Mouse (Mus musculus) ES-E14 (cell line): Measurements from ENCODE around the gene Dach2. TPM values are rescaled to one million over a fixed set of nuclear protein-coding genes. Genes with fewer than 3 reads are reported as not detected.

ENCODE experiments used
- DNase-seq: peaks from one replicate; pipeline ENCODE4 v3.0.0-alpha.2; 2013; ENCODE audit warnings: low read depth, low spot score
- H3K27ac ChIP-seq: 2 replicates; pipeline ENCODE4 v1.5.1; 2012; ENCODE audit warnings: low read depth, mild to moderate bottlenecking, low read length, moderate library complexity, mixed read lengths; ENCODE audit not compliant: poor library complexity, insufficient read depth, severe bottlenecking
- H3K36me3 ChIP-seq: 2 replicates; pipeline ENCODE4 v1.6.1; 2012; ENCODE audit warnings: mild to moderate bottlenecking, low read length, moderate library complexity, mixed read lengths; ENCODE audit not compliant: control insufficient read depth, poor library complexity, insufficient read depth, severe bottlenecking
- H3K4me1 ChIP-seq, 2 experiments: fragments of 150-350 bp in 1 of 2; sonication (generic) in 1 of 2; 2 replicates each; pipeline ENCODE4 v1.6.1; 2012; ENCODE audit warnings: low read length in 2 of 2, mild to moderate bottlenecking in 1 of 2, mixed read lengths in 1 of 2; ENCODE audit not compliant: control insufficient read depth in 2 of 2, insufficient read depth in 2 of 2, poor library complexity in 1 of 2
- H3K4me3 ChIP-seq, 2 experiments: fragments of 150-350 bp in 1 of 2; sonication (generic) in 1 of 2; 2 replicates each; pipeline ENCODE4 v1.5.1; 2012; ENCODE audit warnings: low read length in 2 of 2, low read depth in 1 of 2, mild to moderate bottlenecking in 1 of 2, mixed read lengths in 1 of 2; ENCODE audit not compliant: insufficient read depth in 1 of 2, poor library complexity in 1 of 2, severe bottlenecking in 1 of 2
- H3K9ac ChIP-seq: 2 replicates; pipeline ENCODE4 v1.6.1; 2012; ENCODE audit warnings: low read depth, mild to moderate bottlenecking, low read length, mixed read lengths; ENCODE audit not compliant: poor library complexity, insufficient read depth, severe bottlenecking
- H3K9me3 ChIP-seq: fragments of 150-350 bp; sonication (generic); 2 replicates; pipeline ENCODE4 v1.6.1; 2012; ENCODE audit warnings: low read depth, mild to moderate bottlenecking, low read length; ENCODE audit not compliant: control insufficient read depth, insufficient read depth
- CHD2 ChIP-seq: IDR thresholded peaks from 2 replicates; pipeline ENCODE4 v1.6.1; 2014; ENCODE audit warnings: mild to moderate bottlenecking, low read depth, low read length, inconsistent platforms
- HCFC1 ChIP-seq: IDR thresholded peaks from 2 replicates; pipeline ENCODE4 v1.6.1; 2012; ENCODE audit warnings: low read length, inconsistent platforms, borderline replicate concordance; ENCODE audit not compliant: insufficient read depth
- MAFK ChIP-seq: IDR thresholded peaks from 2 replicates; pipeline ENCODE4 v1.6.1; 2014; ENCODE audit warnings: mild to moderate bottlenecking, low read depth, low read length, inconsistent platforms; ENCODE audit not compliant: insufficient read depth
- ZC3H11A ChIP-seq: IDR thresholded peaks from 2 replicates; pipeline ENCODE4 v1.6.1; 2012; ENCODE audit warnings: low read depth, mild to moderate bottlenecking, inconsistent platforms, low read length, borderline replicate concordance
- ZNF384 ChIP-seq: IDR thresholded peaks from 2 replicates; pipeline ENCODE4 v1.6.1; 2012; ENCODE audit warnings: low read depth, low read length, inconsistent platforms
- in situ Hi-C, 2 experiments: fragments of 600-800 bp; cut with MboI; formaldehyde crosslinking; loops; one replicate each; pipeline ENCODE4 v1.15.1; 2025; ENCODE audit warnings: low sequenced_read_pairs in 2 of 2, inconsistent platforms in 1 of 2; ENCODE audit not compliant: unreplicated experiment in 2 of 2
- total RNA-seq: library from RNA; depleted of rRNA; stranded (reverse); fragments of 300-350 nt; gene quantifications from 2 replicates; pipeline ENCODE4 v1.2.3, GENCODE M21; 2012

The Dach2 gene
- total RNA-seq, 1 experiment = 0.58 TPM

DNA sequence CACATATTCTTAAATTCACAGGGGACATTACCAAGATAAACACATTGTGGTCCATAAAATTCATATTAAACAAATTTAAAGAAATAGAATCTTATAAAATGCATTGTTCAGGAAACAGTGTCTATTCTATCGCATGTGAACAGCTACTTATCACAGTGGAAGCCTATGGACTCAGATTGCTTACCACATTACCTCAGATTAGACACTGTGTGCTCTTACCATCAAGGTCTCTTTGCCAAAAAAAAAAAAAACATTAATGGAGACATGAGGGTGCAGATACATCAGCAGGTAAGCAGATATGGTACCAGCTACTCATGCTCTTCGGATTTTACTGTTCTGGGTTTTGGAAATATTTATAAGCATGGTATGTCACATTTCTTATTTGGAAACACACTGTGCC lies 415.1 kb downstream of the Dach2 start:
- TF ChIP-seq CHD2 = no peak
- TF ChIP-seq HCFC1 = no peak
- no peak for TF ChIP-seq MAFK
- TF ChIP-seq ZC3H11A = no peak
- TF ChIP-seq ZNF384 = no peak
- Histone ChIP-seq H3K9me3 (no peaks in the 10 kb centered on the region), H3K4me3 (no peak overlapping the region), H3K36me3 (no peaks in the 10 kb centered on the region), H3K4me1 (no peaks in the 10 kb centered on the region), H3K9ac (no peak overlapping the region), H3K27ac (no peak overlapping the region)
- in situ Hi-C loops = no loop called here
- no peak for DNase-seq

DNA sequence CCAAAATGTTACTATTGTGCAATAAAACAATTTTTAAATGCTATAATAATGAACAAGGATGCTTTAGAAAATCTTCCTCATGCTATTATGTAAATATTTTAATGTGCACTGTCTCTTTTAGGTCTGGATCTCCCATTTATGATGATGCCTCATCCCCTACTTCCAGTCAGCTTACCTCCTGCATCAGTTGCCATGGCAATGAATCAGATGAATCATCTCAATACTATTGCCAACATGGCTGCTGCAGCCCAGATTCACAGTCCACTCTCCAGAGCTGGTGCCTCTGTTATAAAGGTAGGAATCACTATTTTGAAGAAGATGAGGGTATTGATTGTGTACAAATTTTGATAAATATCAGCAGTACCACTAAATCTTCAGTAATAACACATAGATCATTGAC lies 426.8 kb downstream of the Dach2 start:
- no peaks in the 10 kb centered on the region for H3K36me3 ChIP-seq
- in situ Hi-C loops = no loop called here
- TF ChIP-seq HCFC1 (no peak), ZNF384 (no peak), CHD2 (no peak), MAFK (no peak), ZC3H11A (no peak)
- H3K9ac ChIP-seq = no peak overlapping the region
- no peak overlapping the region for H3K4me3 ChIP-seq
- H3K27ac ChIP-seq = no peak overlapping the region
- no peak for DNase-seq
- no peaks in the 10 kb centered on the region for H3K9me3 ChIP-seq
- H3K4me1 ChIP-seq = no peaks in the 10 kb centered on the region

DNA sequence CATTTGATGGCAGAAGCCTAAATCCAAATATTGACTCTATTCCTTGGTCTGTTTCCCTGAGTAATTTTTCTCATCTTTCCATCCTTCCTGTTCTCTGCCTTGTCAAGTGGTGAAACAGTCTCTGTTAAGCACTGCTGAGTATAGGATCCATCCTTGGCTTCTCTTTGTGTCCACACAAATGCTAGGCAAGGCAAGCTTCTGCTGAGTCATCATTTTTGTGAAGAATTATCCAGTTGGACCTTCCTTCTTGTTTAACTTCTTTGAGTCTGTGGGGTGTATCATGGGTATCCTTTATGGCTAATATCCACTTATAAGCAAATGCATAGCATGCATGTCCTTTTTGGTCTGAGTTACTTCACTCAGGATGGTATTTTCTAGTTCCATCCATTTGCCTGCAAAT lies 449.8 kb downstream of the Dach2 start:
- H3K9ac ChIP-seq = no peak overlapping the region
- in situ Hi-C loops = no loop called here
- H3K27ac ChIP-seq = no peak overlapping the region
- H3K4me1 ChIP-seq = no peaks in the 10 kb centered on the region
- H3K36me3 ChIP-seq = no peaks in the 10 kb centered on the region
- H3K9me3 ChIP-seq = no peaks in the 10 kb centered on the region
- no peak for DNase-seq
- TF ChIP-seq MAFK = peak; percentile 90
- no peak for TF ChIP-seq ZC3H11A
- TF ChIP-seq ZNF384 = no peak
- no peak for TF ChIP-seq HCFC1
- TF ChIP-seq CHD2 = no peak
- H3K4me3 ChIP-seq = no peak overlapping the region

DNA sequence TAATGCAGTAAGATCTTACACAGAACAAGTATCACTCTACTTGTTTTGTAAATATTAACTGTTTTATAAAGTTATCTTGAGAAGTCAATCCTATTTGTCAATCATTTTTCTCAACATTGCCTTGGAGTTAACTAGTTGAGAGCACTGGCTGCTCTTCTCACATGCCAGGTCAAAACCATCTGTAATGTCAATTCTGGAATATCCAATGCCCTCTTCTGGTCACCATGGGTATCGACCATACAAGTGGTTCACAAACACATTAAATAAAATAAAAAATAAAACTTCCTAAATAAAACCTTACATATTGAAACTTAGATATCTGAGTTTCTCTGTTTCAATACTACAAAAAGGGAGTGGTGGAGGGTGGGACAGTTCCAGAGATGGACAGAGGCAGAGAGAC lies 495.0 kb downstream of the Dach2 start:
- no peaks in the 10 kb centered on the region for H3K36me3 ChIP-seq
- H3K27ac ChIP-seq = no peak overlapping the region
- no peaks in the 10 kb centered on the region for H3K4me1 ChIP-seq
- H3K9me3 ChIP-seq = no peaks in the 10 kb centered on the region
- H3K9ac ChIP-seq = no peak overlapping the region
- DNase-seq = no peak
- in situ Hi-C loops = no loop called here
- TF ChIP-seq ZC3H11A (no peak), CHD2 (no peak), MAFK (no peak), HCFC1 (no peak), ZNF384 (no peak)
- H3K4me3 ChIP-seq = no peak overlapping the region

DNA sequence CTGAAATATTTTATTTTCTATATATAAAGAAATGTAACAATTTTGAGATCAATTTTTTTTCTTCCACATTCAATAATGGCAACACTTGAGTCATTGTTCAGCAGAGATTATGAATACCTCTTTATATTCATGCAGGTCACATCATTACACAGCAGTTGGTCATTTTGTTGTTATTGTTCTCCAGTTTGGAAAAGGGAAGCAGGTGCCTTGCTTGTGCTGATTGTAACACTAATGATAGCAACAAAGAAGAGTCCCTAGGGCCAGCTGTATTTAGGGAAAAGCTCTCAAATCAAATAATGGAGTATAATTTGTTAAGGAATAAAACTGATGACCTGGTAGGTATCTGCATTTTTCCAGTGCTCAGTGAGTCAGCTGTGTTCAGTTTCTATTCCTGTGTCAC lies 513.1 kb downstream of the Dach2 start:
- Histone ChIP-seq H3K4me3 (no peak overlapping the region), H3K9me3 (no peaks in the 10 kb centered on the region), H3K4me1 (no peaks in the 10 kb centered on the region), H3K27ac (no peak overlapping the region), H3K9ac (no peak overlapping the region), H3K36me3 (no peaks in the 10 kb centered on the region)
- no peak for DNase-seq
- TF ChIP-seq HCFC1 (no peak), ZNF384 (no peak), CHD2 (no peak), MAFK (no peak), ZC3H11A (no peak)
- in situ Hi-C loops = no loop called here
